Comparison of ENCODE assay signal across 9 mouse cellular contexts in the genomic region with DNA sequence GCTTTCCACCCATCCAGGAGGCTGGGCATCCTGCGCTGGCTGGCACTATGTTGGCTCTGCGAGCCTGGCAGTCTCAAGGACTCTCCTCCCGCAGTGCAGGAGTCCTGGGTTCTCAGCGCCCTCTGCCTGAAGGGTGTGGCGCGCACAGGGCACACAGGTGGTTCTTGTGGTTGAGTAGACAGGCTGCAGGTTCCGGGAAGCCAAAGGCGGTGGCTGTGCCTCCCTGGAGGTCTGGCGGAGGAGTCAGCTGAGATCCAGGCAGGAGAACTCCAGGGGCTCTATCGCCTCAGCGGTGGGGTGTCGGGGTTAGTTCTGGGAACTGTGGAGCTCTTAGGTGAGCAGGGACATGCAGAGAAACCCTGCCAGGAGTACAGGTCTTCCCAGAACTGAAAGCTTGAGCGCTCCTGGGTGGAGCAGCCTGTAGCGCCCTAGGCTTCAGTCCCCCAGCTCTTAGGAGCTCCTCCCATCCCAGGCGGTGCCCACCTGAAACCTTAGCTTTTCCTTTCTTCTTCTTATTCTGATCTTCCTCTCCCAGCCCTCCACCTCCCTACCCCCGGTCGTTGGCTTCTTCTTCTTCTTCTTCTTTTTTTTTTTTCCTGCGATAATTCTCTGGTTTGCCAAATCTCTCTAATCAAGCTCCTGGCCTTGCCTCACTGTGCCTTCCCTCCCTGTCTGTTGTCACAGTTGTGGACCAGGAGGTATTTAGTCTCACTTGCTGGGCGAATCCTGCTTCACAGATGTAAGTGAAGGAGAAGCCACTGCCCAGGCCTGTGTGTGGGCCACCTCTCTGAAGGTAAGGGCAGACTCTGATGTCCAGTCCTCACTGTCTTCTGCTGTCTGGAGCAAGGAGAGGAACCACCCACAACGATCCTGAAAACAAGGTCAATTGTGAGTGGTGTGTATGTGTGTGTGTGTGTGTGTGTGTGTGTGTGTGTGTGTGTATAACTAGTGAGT. TPM values are rescaled to one million over a fixed set of nuclear protein-coding genes. Genes with fewer than 3 reads are reported as not detected.
DNase-seq lines count a peak whose midpoint lies in the region; ATAC-seq and TF ChIP-seq lines count a peak whose summit lies in the region.
"Had no signal": no experiment of that assay in that cellular context is flagged by ENCODE, and none has a peak within 500 bp of the region (broad histone marks: within the 10 kb centered on the region; RNA-seq: fewer than 3 reads in every experiment).

Gene Il18r1, plus strand, starts transcription at position 76 of the 954 bp plus-strand sequence.

- TF ChIP-seq EP300 in liver, embryonic 14.5 days (IDR thresholded peaks at IDR 0.05; ENCODE audit: low read depth): no peak

- ATAC-seq in heart, embryonic 15.5 days (replicated peaks; ENCODE audit: insufficient number of reproducible peaks, insufficient read depth, low FRiP score, low read depth): no peak
- 0 out of 2 replicates have a peak, but pooled peaks have one; percentile 54 for ATAC-seq in erythroid progenitor cell, adult 5-6 weeks (replicated peaks; ENCODE audit: low FRiP score, poor library complexity, severe bottlenecking)
- ATAC-seq in liver, embryonic 14.5 days (ENCODE audit: insufficient read depth): no peak
- no peak for ATAC-seq in forebrain, embryonic 15.5 days (replicated peaks)

- no peak within 1 kb of the TSS; the same call in 1 of the 2 replicates for H3K9ac ChIP-seq in heart, embryonic 15.5 days
- no peak within 1 kb of the TSS for H3K9ac ChIP-seq in liver, embryonic 14.5 days (replicated peaks)
- H3K9ac ChIP-seq in forebrain, embryonic 15.5 days (replicated peaks): no peak within 1 kb of the TSS

- no peak within 1 kb of the TSS for H3K27ac ChIP-seq in heart, embryonic 15.5 days
- H3K27ac ChIP-seq in liver, embryonic 14.5 days: no peak within 1 kb of the TSS
- peak within 1 kb of the TSS; percentile 27 for H3K27ac ChIP-seq in spleen, adult 2 months (ENCODE audit: insufficient read depth, low read length)
- H3K27ac ChIP-seq in forebrain, embryonic 15.5 days (replicated peaks): no peak within 1 kb of the TSS

- no peaks in the 10 kb centered on the region for H3K9me3 ChIP-seq in heart, embryonic 15.5 days (replicated peaks)
- no peaks in the 10 kb centered on the region for H3K9me3 ChIP-seq in liver, embryonic 14.5 days (ENCODE audit: control insufficient read depth, low read length)
- H3K9me3 ChIP-seq in forebrain, embryonic 15.5 days: no peaks in the 10 kb centered on the region

- intact Hi-C loops in heart, postnatal 25 days (cut with DNase I): no loop called here

- 36% methylated on average over 20 of the region's 20 CpGs for WGBS in heart, embryonic 15.5 days
- 35% methylated on average over 20 of the region's 20 CpGs for WGBS in liver, embryonic 14.5 days (ENCODE audit: insufficient replicate concordance)
- WGBS in spleen, adult 2 months: 16% methylated on average over 20 of the region's 20 CpGs
- 52% methylated on average over 20 of the region's 20 CpGs for WGBS in forebrain, embryonic 15.5 days

- H3K36me3 ChIP-seq in heart, embryonic 15.5 days: no peaks in the 10 kb centered on the region
- no peaks in the 10 kb centered on the region for H3K36me3 ChIP-seq in liver, embryonic 14.5 days (replicated peaks; ENCODE audit: control insufficient read depth, insufficient read depth, low read depth)
- H3K36me3 ChIP-seq in spleen, adult 2 months (ENCODE audit: control insufficient read depth, insufficient read depth, low read length): no peaks in the 10 kb centered on the region
- H3K36me3 ChIP-seq in forebrain, embryonic 15.5 days: no peaks in the 10 kb centered on the region

- H3K4me3 ChIP-seq in heart, embryonic 15.5 days: peak within 1 kb of the TSS; percentile 19; the same call in 1 of the 2 replicates
- no peak within 1 kb of the TSS for H3K4me3 ChIP-seq in liver, embryonic 14.5 days (ENCODE audit: insufficient read depth in 1 of 2, low read depth in 2 of 2, low read length in 2 of 2)
- H3K4me3 ChIP-seq in spleen, adult 2 months (ENCODE audit: extremely low read depth, insufficient read depth, insufficient read length): peak within 1 kb of the TSS; percentile 54
- no peak within 1 kb of the TSS for H3K4me3 ChIP-seq in forebrain, embryonic 15.5 days

- no peak for TF ChIP-seq POLR2A in spleen, adult 2 months (IDR thresholded peaks at IDR 0.05; ENCODE audit: low read depth, low read length)

- DNase-seq in heart, postnatal 25 days (ENCODE audit: low spot score): no peak
- DNase-seq in liver, embryonic 14.5 days (ENCODE audit: low read depth in 3 of 3, low spot score in 3 of 3): peak in 1 of 3 experiments; percentile 16
- peak; percentile 36 to 59 for DNase-seq in spleen, adult 2 months (ENCODE audit: low read depth in 1 of 2, low spot score in 2 of 2)
- no peak for DNase-seq in embryo, embryonic 10.5 days (ENCODE audit: low spot score)
- no peak for DNase-seq in cerebellum, adult 18-20 months

- peak within 1 kb of the TSS; percentile 29 for H3K4me2 ChIP-seq in heart, embryonic 15.5 days
- no peak within 1 kb of the TSS for H3K4me2 ChIP-seq in liver, embryonic 14.5 days (ENCODE audit: low read depth)
- no peak within 1 kb of the TSS for H3K4me2 ChIP-seq in forebrain, embryonic 15.5 days (replicated peaks)

- no peaks in the 10 kb centered on the region for H3K27me3 ChIP-seq in heart, embryonic 15.5 days
- no peaks in the 10 kb centered on the region for H3K27me3 ChIP-seq in liver, embryonic 14.5 days (ENCODE audit: control insufficient read depth, insufficient read depth, low read length)
- no peaks in the 10 kb centered on the region for H3K27me3 ChIP-seq in spleen, adult 2 months (ENCODE audit: control insufficient read depth, insufficient read depth, low read length)
- no peaks in the 10 kb centered on the region for H3K27me3 ChIP-seq in forebrain, embryonic 15.5 days

- peak; percentile 64 for TF ChIP-seq CTCF in liver, embryonic 14.5 days (IDR thresholded peaks at IDR 0.05; ENCODE audit: low read depth)
- TF ChIP-seq CTCF in spleen, adult 2 months (IDR thresholded peaks at IDR 0.05; ENCODE audit: extremely low read depth, insufficient read depth, insufficient read length, insufficient replicate concordance): peak; percentile 45; the same call in 1 of the 2 replicates

- no peaks in the 10 kb centered on the region for H3K4me1 ChIP-seq in heart, embryonic 15.5 days (replicated peaks)
- no peaks in the 10 kb centered on the region for H3K4me1 ChIP-seq in liver, embryonic 14.5 days (replicated peaks; ENCODE audit: control insufficient read depth in 2 of 2, insufficient read depth in 2 of 2, low read length in 1 of 2)
- peaks cover 6% of the 10 kb centered on the region for H3K4me1 ChIP-seq in spleen, adult 2 months (ENCODE audit: control insufficient read depth, insufficient read depth, insufficient read length)
- H3K4me1 ChIP-seq in forebrain, embryonic 15.5 days: no peaks in the 10 kb centered on the region

RNA-seq across cellular contexts. Expression of gene Il18r1, which starts in this region (rescaled TPM):
- 0.25 and 0.37 TPM in 2 replicates for polyA plus RNA-seq in heart, embryonic 15.5 days (2015; fragmentation: Nextera tagmentation; extraction: Ambion mirVana)
- 1 to 10 TPM in 1 of 2 experiments, under 1 TPM in 1; 0.96 to 2.5 TPM for total RNA-seq in heart, postnatal 25 days (2021)
- not detected in 2 replicates for total RNA-seq in erythroid progenitor cell, adult 5-6 weeks (2015; ENCODE audit: low replicate concordance)
- 2.4 and 4.0 TPM in 2 replicates for total RNA-seq in erythroid progenitor cell, adult 5-6 weeks (2017; ENCODE audit: low replicate concordance)
- 0.05 and 0.07 TPM in 2 replicates for polyA plus RNA-seq in liver, embryonic 14.5 days (2012; rRNA removed)
- 0.04 TPM in 1 of 2 replicates, not detected in the other for polyA plus RNA-seq in liver, embryonic 14.5 days (2014; fragmentation: Nextera tagmentation; extraction: Ambion mirVana)
- polyA plus RNA-seq in spleen, adult 2 months (2012; rRNA removed): 2.2 and 2.3 TPM in 2 replicates
- not detected in 2 replicates for polyA plus RNA-seq in forebrain, embryonic 15.5 days (2015; fragmentation: Nextera tagmentation; extraction: Ambion mirVana)
- polyA plus RNA-seq: limb, embryonic 11.5 days had no signal

Comparison
In these comparisons a context has a peak if more than half of its experiments do, and no peak if none do; other contexts are left out.
1. H3K4me3 ChIP-seq: peak in heart, embryonic 15.5 days (single experiment) and spleen, adult 2 months (single experiment); none in liver, embryonic 14.5 days (0 of 2) and forebrain, embryonic 15.5 days (single experiment).
2. DNase-seq: peak in spleen, adult 2 months (2 of 2); none in heart, postnatal 25 days (single experiment), embryo, embryonic 10.5 days (single experiment) and cerebellum, adult 18-20 months (0 of 2).